Mouse (Mus musculus): Measurements from ENCODE around the gene Muc16. TPM values are rescaled to one million over a fixed set of nuclear protein-coding genes. Genes with fewer than 3 reads are reported as not detected.

Gene Muc16
- polyA plus RNA-seq, 1 experiment from 2014 or later = 0.12 TPM

- peaks cover 35% of the 10 kb centered on the region for H3K36me3 ChIP-seq
- ATAC-seq (ENCODE audit: insufficient number of reproducible peaks, low FRiP score, low TSS enrichment, low read depth) = no peak
- 83% methylated on average over 4 of the region's 4 CpGs for WGBS
- H3K4me1 ChIP-seq = no peaks in the 10 kb centered on the region
- no peaks in the 10 kb centered on the region for H3K9me3 ChIP-seq
- H3K4me3 ChIP-seq = no peak overlapping the region
- H3K27ac ChIP-seq = no peak overlapping the region
- no peaks in the 10 kb centered on the region for H3K27me3 ChIP-seq
- no peak overlapping the region for H3K4me2 ChIP-seq
- no peak overlapping the region for H3K9ac ChIP-seq
Observed at GRCm38 (mm10) chr9:18456520-18456919, 217.8 kb downstream of the Muc16 start.

Small RNA genes lying within 50 kb of the gene (microRNA-seq; reads per million reads assigned to microRNA genes)
- not detected for gene Gm22854

Other genes starting within 250 kb of the Muc16 start
- gene Mbd3l2, start 243.9 kb downstream of the Muc16 start, polyA plus RNA-seq (2015; fragmentation: Nextera tagmentation; extraction: Ambion mirVana) = not detected in 2 replicates
- gene Zfp558, start 196.3 kb downstream of the Muc16 start, polyA plus RNA-seq (2015; fragmentation: Nextera tagmentation; extraction: Ambion mirVana) = 4.5 and 5.8 TPM in 2 replicates
- gene Mbd3l1, start 196.2 kb downstream of the Muc16 start, polyA plus RNA-seq (2015; fragmentation: Nextera tagmentation; extraction: Ambion mirVana) = not detected in 2 replicates
- not detected in 2 replicates for gene Olfr24, start 89.5 kb upstream of the Muc16 start, polyA plus RNA-seq (2015; fragmentation: Nextera tagmentation; extraction: Ambion mirVana)
- gene Olfr828, start 145.0 kb upstream of the Muc16 start, polyA plus RNA-seq (2015; fragmentation: Nextera tagmentation; extraction: Ambion mirVana) = not detected in 2 replicates
- gene Olfr829, start 180.4 kb upstream of the Muc16 start, polyA plus RNA-seq (2015; fragmentation: Nextera tagmentation; extraction: Ambion mirVana) = not detected in 2 replicates
- gene Olfr830, start 200.2 kb upstream of the Muc16 start, polyA plus RNA-seq (2015; fragmentation: Nextera tagmentation; extraction: Ambion mirVana) = not detected in 2 replicates